Mouse (Mus musculus): ENCODE measurements around the gene Mbtps1. TPM values are rescaled to one million over a fixed set of nuclear protein-coding genes. Genes with fewer than 3 reads are reported as not detected.

The Mbtps1 gene
- polyA plus RNA-seq, 1 experiment from 2014 or later, result 61.3 TPM

DNA sequence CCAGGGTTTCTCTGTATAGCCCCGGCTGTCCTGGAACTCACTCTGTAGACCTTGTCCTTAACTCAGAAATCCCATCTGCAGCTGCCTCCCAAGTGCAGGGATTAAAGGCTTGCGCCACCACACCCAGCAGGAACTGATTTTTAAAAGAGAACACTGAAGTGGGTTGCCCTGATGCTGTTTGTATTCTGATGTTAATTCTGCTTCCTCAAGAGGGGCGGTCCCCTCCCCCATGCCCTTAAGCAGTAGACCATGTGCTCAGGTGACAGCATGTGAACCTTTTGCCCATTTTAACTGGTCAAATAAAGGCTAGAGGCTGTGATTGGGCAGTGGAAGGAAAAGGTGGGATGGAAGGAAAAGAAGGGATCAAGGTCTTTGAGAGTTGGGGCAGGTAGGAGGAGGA, 42.8 kb downstream of the Mbtps1 start:
- Histone ChIP-seq H3K4me3 (no peak overlapping the region), H3K9ac (no peak overlapping the region), H3K4me1 (replicated peaks) (peaks cover 16% of the 10 kb centered on the region), H3K36me3 (peaks cover 98% of the 10 kb centered on the region), H3K27me3 (no peaks in the 10 kb centered on the region), H3K9me3 (no peaks in the 10 kb centered on the region), H3K4me2 (no peak overlapping the region), H3K27ac (no peak overlapping the region)
- ATAC-seq (ENCODE audit: low FRiP score), result no peak
- WGBS, result 53% methylated on average over 3 of the region's 3 CpGs

DNA sequence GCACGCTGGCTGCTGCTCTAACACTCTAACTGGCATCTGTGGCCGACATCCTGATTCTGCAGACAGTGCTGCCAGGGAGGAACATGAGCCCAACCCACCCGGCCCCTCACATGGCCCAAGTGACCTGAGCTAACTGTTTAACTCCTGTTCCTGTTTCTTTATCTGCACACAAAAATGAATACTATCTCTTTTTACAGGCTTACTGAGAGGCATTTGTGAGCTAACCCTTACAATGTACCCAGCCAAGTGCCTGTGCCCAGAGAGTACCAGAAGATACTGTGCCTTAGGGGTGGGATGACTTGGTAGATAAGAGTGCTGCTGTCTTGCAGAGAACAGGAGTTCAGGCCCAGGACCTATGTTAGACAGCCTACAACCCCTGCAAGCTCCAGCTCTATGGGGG, 43.6 kb downstream of the Mbtps1 start:
- ATAC-seq (ENCODE audit: low FRiP score), result no peak

DNA sequence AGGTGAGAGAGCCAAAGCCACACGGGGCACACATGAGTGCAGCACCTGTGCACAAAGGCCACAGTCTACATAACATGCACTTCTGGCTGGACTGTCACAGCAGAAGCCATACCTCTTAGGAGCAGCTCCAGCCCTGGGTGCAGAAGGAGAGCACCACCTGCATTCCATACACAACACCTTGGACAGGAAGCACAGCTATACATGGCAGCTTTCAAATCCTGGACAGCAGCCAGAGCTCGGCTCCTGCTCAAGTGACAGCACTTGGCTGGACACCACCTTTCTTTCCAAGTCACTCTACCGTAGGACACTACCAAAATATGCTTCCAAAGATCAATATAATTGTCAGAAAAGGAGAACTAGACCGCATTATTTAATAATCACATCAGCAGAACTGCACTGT, 45.1 kb downstream of the Mbtps1 start:
- no peaks in the 10 kb centered on the region for H3K9me3 ChIP-seq
- no peak overlapping the region for H3K27ac ChIP-seq
- 96% methylated on average over 4 of the region's 4 CpGs for WGBS
- no peaks in the 10 kb centered on the region for H3K27me3 ChIP-seq
- H3K4me1 ChIP-seq (replicated peaks), result peaks cover 16% of the 10 kb centered on the region
- peaks cover 98% of the 10 kb centered on the region for H3K36me3 ChIP-seq
- ATAC-seq (ENCODE audit: low FRiP score), result no peak
- H3K4me2 ChIP-seq, result no peak overlapping the region
- no peak overlapping the region for H3K9ac ChIP-seq
- no peak overlapping the region for H3K4me3 ChIP-seq

More for the DNA sequence above, 43.6 kb downstream of the Mbtps1 start:
- Histone ChIP-seq H3K27me3 (no peaks in the 10 kb centered on the region), H3K4me1 (replicated peaks) (peaks cover 16% of the 10 kb centered on the region), H3K4me3 (no peak overlapping the region), H3K27ac (no peak overlapping the region), H3K4me2 (no peak overlapping the region), H3K36me3 (peaks cover 98% of the 10 kb centered on the region), H3K9ac (no peak overlapping the region), H3K9me3 (no peaks in the 10 kb centered on the region)
- WGBS, result 93% methylated on average over 3 of the region's 3 CpGs

DNA sequence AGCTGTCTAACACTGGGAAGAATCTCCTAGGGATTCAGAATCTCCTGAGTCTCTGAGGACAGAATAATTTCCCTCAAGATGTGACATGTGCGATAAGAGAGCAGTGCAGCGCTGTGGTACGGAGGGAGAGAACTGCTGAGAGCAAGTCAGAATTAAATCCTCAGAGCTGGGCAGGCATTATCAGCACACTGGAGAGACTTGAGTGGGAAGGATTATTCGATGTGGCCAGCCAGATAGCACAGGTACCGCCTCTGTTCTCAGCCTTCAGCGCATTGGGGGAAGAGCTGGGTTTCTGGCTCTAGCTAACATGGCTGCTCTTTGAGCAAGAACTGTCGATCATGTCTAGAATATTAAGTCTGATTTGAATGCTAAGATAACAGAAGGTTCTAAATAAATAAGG, 46.8 kb downstream of the Mbtps1 start:
- peaks cover 10% of the 10 kb centered on the region for H3K4me1 ChIP-seq (replicated peaks)
- no peak overlapping the region for H3K9ac ChIP-seq
- H3K27ac ChIP-seq, result no peak overlapping the region
- no peaks in the 10 kb centered on the region for H3K9me3 ChIP-seq
- ATAC-seq (ENCODE audit: low FRiP score), result no peak
- H3K36me3 ChIP-seq, result peaks cover 96% of the 10 kb centered on the region
- H3K4me2 ChIP-seq, result no peak overlapping the region
- no peaks in the 10 kb centered on the region for H3K27me3 ChIP-seq
- WGBS, result 95% methylated on average over 7 of the region's 7 CpGs
- no peak overlapping the region for H3K4me3 ChIP-seq

DNA sequence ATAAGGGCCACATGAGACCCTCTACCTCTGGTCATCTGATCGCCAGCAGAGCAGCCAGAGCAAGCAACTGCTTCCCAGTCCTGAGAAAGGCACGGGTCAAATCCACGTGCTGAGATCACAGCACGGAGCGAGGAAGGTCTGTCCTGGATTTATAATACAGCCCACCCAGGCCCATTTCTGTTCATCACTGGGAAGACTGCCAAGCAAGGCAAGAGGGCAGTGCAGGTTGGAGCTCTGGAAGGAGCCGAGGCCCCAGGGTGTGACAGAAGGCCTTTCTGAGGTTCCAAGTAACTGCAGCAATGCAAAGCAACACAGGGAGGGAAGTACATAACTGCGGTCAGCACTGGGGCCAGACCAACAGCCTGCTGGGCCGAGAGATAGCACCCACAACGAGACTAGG, 48.1 kb downstream of the Mbtps1 start:
- peaks cover 98% of the 10 kb centered on the region for H3K36me3 ChIP-seq
- H3K27ac ChIP-seq, result no peak overlapping the region
- 93% methylated on average over 9 of the region's 9 CpGs for WGBS
- no peaks in the 10 kb centered on the region for H3K27me3 ChIP-seq
- no peaks in the 10 kb centered on the region for H3K9me3 ChIP-seq
- peaks cover 3% of the 10 kb centered on the region; the same call in 1 of the 2 replicates for H3K4me1 ChIP-seq (replicated peaks)
- H3K4me3 ChIP-seq, result no peak overlapping the region
- H3K4me2 ChIP-seq, result no peak overlapping the region
- H3K9ac ChIP-seq, result no peak overlapping the region
- ATAC-seq (ENCODE audit: low FRiP score), result no peak

DNA sequence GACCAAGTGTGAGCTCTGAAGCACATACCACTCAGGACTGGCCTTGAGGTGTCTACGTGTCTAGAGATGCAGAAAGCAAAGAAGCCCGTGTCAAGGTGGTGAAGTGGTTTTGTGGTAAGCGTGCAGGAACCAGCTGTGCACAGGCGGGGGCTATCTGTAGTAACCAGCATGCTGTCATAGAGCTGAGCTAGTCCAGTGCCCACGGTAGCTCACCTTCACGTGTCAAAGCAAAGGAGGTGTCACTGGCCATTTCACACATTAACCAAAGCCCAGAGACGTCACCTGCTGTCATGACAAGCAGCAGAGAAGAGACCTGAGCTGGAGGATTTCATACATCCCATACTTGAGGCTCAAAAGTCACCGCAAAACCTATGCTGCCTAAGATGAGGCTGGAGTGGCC, 52.4 kb downstream of the Mbtps1 start:
- ATAC-seq (ENCODE audit: low FRiP score), result no peak
- no peak overlapping the region; the same call in 1 of the 2 replicates for H3K27ac ChIP-seq
- no peak overlapping the region for H3K9ac ChIP-seq
- WGBS, result 90% methylated on average over 8 of the region's 8 CpGs
- no peak overlapping the region for H3K4me2 ChIP-seq
- H3K9me3 ChIP-seq, result no peaks in the 10 kb centered on the region
- peaks cover 16% of the 10 kb centered on the region; the same call in 1 of the 2 replicates for H3K4me1 ChIP-seq (replicated peaks)
- no peak overlapping the region for H3K4me3 ChIP-seq
- H3K36me3 ChIP-seq, result peaks cover 62% of the 10 kb centered on the region
- no peaks in the 10 kb centered on the region for H3K27me3 ChIP-seq

DNA sequence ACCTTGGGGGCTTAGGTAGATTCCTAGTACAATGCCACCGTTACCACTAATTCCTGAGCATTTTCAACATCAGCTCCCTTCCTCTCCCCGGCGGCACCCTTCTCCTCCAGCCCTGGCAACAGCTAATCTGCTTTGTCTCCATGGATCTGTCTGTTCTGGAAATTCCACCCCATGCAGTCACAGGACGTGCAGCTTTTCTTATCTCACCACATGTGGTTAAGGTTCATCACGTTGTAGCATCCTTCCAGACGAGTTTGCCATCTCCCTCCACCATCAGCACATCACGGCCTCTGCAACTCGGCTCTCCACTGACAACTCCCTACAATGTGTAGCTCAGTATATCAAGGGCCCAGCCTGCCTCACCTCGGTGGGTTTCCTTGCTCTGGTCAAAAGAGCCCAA, 53.0 kb downstream of the Mbtps1 start:
- 52% methylated on average over 9 of the region's 9 CpGs for WGBS
- no peak for ATAC-seq (ENCODE audit: low FRiP score)

DNA sequence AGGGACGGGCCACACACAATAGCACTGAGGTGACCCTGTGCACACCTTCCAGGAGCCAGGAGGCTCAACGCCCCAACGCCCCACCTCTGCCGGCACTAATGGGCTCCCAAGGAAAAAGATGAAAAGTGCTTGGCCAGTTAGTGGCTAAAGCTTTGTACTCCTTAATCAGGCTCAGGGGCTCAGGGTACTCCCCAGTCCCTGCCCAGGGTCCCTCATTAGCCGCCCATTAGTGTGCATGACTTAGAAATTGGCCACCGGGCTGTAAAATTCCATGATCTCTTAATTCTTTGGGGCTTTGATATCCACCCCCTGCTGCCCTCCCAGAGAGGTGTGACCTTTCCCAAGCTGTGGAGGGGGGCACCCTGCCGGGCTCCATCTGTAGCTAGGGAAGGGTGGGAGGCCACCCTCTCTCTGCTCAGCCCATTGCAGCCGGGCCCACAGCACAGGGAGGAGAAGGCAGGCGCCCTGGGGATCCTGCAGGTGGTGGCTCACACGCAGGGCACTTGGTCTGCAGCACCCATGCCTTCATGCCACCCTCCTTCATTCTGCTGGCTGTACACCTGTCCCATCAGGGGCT, 55.3 kb downstream of the Mbtps1 start:
- Histone ChIP-seq H3K4me1 (replicated peaks) (peaks cover 16% of the 10 kb centered on the region; the same call in 1 of the 2 replicates), H3K27ac (no peak overlapping the region), H3K9ac (no peak overlapping the region), H3K9me3 (no peaks in the 10 kb centered on the region), H3K4me2 (no peak overlapping the region), H3K27me3 (no peaks in the 10 kb centered on the region), H3K36me3 (peaks cover 33% of the 10 kb centered on the region), H3K4me3 (no peak overlapping the region)
- 48% methylated on average over 10 of the region's 10 CpGs for WGBS
- ATAC-seq (ENCODE audit: low FRiP score), result no peak

More for the DNA sequence above, 53.0 kb downstream of the Mbtps1 start:
- H3K4me2 ChIP-seq, result no peak overlapping the region
- H3K9ac ChIP-seq, result no peak overlapping the region
- peaks cover 56% of the 10 kb centered on the region for H3K36me3 ChIP-seq
- no peaks in the 10 kb centered on the region for H3K9me3 ChIP-seq
- no peaks in the 10 kb centered on the region for H3K27me3 ChIP-seq
- H3K4me3 ChIP-seq, result no peak overlapping the region
- peaks cover 16% of the 10 kb centered on the region; the same call in 1 of the 2 replicates for H3K4me1 ChIP-seq (replicated peaks)
- peak overlapping the region; percentile 40; the same call in 1 of the 2 replicates for H3K27ac ChIP-seq

DNA sequence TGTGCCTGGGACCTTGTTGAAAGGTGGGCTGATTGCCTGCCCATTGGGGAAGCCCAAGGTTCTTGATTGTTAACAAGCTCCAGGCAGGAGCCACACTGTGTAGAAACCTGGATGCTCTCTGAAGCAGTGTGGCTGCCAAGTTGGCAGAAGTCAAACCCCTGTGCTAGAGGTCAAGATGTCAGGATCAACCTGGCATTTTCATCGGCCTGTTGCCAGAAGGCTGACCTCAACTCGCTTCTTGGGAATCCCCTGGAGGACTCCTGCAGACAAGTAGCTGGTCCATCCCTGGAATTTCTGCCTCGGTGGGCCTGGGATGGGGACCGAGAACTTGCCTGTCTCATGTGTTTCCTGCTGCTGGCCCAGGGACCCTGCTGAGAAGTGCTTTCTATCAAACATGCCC, 56.4 kb downstream of the Mbtps1 start:
- ATAC-seq (ENCODE audit: low FRiP score), result no peak
- no peak overlapping the region for H3K27ac ChIP-seq
- H3K36me3 ChIP-seq, result peaks cover 22% of the 10 kb centered on the region
- no peaks in the 10 kb centered on the region for H3K9me3 ChIP-seq
- H3K4me1 ChIP-seq (replicated peaks), result peaks cover 16% of the 10 kb centered on the region; the same call in 1 of the 2 replicates
- H3K4me2 ChIP-seq, result no peak overlapping the region
- no peak overlapping the region for H3K4me3 ChIP-seq
- WGBS, result 68% methylated on average over 4 of the region's 4 CpGs
- no peak overlapping the region for H3K9ac ChIP-seq
- no peaks in the 10 kb centered on the region for H3K27me3 ChIP-seq

DNA sequence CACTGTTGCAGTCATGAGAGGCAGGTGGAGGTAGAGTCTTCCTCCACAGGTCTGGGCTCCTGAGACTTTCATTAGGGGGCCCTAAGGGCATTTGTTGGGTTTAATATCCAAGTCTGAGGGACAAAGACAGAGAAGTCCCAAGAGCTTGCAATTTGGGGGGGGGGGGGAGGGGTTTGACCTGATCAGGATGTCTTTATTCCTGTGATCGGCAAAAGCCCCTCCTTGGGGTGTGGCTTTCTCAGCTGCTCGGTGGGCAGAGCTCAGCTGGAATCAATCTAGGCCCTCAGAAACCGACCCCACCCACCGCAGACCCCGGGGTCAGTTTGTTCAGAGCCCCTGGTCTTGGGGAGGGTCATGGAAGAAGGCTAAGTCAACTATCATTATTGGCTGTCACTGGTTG, 56.9 kb downstream of the Mbtps1 start, which contains the start of gene Slc38a8:
Gene Slc38a8, minus strand, starts transcription at position 101 of the 400 bp plus-strand sequence.
- Histone ChIP-seq H3K4me1 (replicated peaks) (peaks cover 16% of the 10 kb centered on the region; the same call in 1 of the 2 replicates), H3K4me3 (no peak within 1 kb of the TSS), H3K27ac (no peak within 1 kb of the TSS), H3K27me3 (no peaks in the 10 kb centered on the region), H3K36me3 (peaks cover 19% of the 10 kb centered on the region), H3K9ac (no peak within 1 kb of the TSS), H3K4me2 (no peak within 1 kb of the TSS), H3K9me3 (no peaks in the 10 kb centered on the region)
- no peak for ATAC-seq (ENCODE audit: low FRiP score)
- 57% methylated on average over 5 of the region's 5 CpGs for WGBS

DNA sequence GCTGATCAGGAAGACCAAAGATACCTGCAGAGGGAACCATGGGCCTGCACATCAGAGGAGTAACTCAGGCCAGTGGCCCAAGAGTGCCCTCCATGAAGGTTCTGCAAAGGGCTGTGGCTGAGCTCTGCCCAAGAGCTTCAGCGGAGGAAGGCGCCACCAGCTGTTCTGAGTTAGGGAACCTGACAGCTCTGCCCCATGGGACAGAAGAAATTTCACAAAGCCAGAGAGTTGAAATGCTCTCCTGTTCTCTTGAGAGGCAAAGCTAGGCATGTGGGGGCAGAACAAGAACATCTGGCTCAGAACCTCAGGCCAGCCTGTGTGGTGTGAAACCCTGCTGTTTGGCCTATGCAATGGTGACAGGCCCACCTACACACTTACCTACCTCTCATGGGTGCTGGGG, 58.7 kb downstream of the Mbtps1 start:
- peaks cover 7% of the 10 kb centered on the region; the same call in 1 of the 2 replicates for H3K4me1 ChIP-seq (replicated peaks)
- no peaks in the 10 kb centered on the region for H3K9me3 ChIP-seq
- H3K36me3 ChIP-seq, result 0 out of 2 replicates have a peak, but pooled peaks cover 1% of the 10 kb centered on the region
- H3K9ac ChIP-seq, result no peak overlapping the region
- 94% methylated on average over 2 of the region's 2 CpGs for WGBS
- H3K4me3 ChIP-seq, result no peak overlapping the region
- no peaks in the 10 kb centered on the region for H3K27me3 ChIP-seq
- no peak overlapping the region for H3K27ac ChIP-seq
- ATAC-seq (ENCODE audit: low FRiP score), result no peak
- H3K4me2 ChIP-seq, result no peak overlapping the region

DNA sequence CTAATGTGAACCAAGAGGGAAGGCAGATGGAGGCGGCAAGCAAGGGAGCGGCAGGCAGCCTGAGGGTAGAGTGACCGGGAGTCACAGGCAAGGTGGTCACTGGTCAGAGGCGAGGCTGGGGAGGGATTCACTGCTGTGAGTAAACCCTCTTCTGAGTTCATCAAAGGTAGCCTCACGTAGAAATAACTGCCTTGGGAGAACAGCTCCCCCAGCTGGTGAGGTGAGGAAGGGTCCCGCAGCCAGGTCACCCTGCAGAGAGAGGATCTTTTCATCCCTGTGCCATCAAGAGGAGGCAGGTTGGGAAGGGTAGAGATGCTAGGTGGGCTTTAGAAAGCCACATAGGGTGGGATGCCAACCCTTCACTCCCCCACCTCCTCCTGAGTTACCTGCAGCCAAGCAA, 61.7 kb downstream of the Mbtps1 start:
- 24% methylated on average over 6 of the region's 6 CpGs for whole genome bisulfite sequencing

DNA sequence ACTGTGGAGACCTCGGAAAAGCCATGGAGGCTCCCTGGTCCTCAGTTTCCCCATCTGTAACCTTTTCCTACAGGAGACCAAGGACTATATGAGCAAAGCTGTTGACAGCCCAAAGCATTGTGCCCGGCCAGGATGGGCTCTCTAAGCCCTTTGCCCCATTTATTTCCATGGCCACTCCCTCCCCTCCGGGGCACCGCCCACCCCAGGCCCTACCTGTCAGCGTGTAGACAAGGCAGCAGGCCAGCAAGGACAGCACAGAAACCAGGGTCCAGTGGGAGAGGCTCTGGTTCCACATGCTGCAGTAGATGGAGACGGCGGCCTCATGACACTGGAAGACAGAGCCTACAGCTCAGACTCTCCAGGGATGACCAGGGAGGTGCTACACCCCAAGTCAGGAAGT, 71.4 kb downstream of the Mbtps1 start:
- Histone ChIP-seq H3K4me2 (no peak overlapping the region), H3K9ac (no peak overlapping the region), H3K4me1 (replicated peaks) (peaks cover 21% of the 10 kb centered on the region), H3K4me3 (no peak overlapping the region), H3K27ac (no peak overlapping the region), H3K27me3 (0 out of 2 replicates have a peak, but pooled peaks cover 9% of the 10 kb centered on the region), H3K9me3 (no peaks in the 10 kb centered on the region), H3K36me3 (no peaks in the 10 kb centered on the region)
- 83% methylated on average over 7 of the region's 7 CpGs for WGBS
- no peak for ATAC-seq (ENCODE audit: low FRiP score)

More for the DNA sequence above, 61.7 kb downstream of the Mbtps1 start:
- H3K27ac ChIP-seq, result no peak overlapping the region
- no peaks in the 10 kb centered on the region for H3K36me3 ChIP-seq
- ATAC-seq (ENCODE audit: low FRiP score), result no peak
- no peaks in the 10 kb centered on the region for H3K9me3 ChIP-seq
- H3K27me3 ChIP-seq, result peaks cover 9% of the 10 kb centered on the region; the same call in 1 of the 2 replicates
- H3K9ac ChIP-seq, result no peak overlapping the region
- no peak overlapping the region for H3K4me2 ChIP-seq
- H3K4me1 ChIP-seq (replicated peaks), result peaks cover under 1% of the 10 kb centered on the region; the same call in 1 of the 2 replicates
- H3K4me3 ChIP-seq, result no peak overlapping the region

Data from hindbrain, embryonic 13.5 days (tissue).